Mouse (Mus musculus): ENCODE measurements around the gene Cybc1.

The Cybc1 gene

GRCm38 (mm10) chr11:121219776-121220175, 9.3 kb downstream of the Cybc1 start:
- CTCF ChIA-PET: no interaction called here

- CTCF ChIA-PET: no interaction called here
Observed at GRCm38 (mm10) chr11:121216831-121217230, 12.3 kb downstream of the Cybc1 start.

- CTCF ChIA-PET: no interaction called here
Observed at GRCm38 (mm10) chr11:121204161-121205006, 24.7 kb downstream of the Cybc1 start, which contains the start of the genes Hexdc and Ogfod3. Hexdc (plus strand) TSS chr11:121204433. Ogfod3 (minus strand) TSS chr11:121204711.

GRCm38 (mm10) chr11:121203859-121204160, 25.3 kb downstream of the Cybc1 start:
- CTCF ChIA-PET: no interaction called here

- CTCF ChIA-PET: interaction anchor here (0.7 kb wide), 1 partner anchor 77 kb away, joined by 7 read pairs; no protein-coding TSS in a partner anchor
Observed at GRCm38 (mm10) chr11:121201436-121202198, 27.5 kb downstream of the Cybc1 start.

- CTCF ChIA-PET: no interaction called here
Observed at GRCm38 (mm10) chr11:121200781-121201180, 28.3 kb downstream of the Cybc1 start.

GRCm38 (mm10) chr11:121199851-121200250, 29.3 kb downstream of the Cybc1 start:
- CTCF ChIA-PET: no interaction called here

GRCm38 (mm10) chr11:121198622-121199021, 30.5 kb downstream of the Cybc1 start:
- CTCF ChIA-PET: no interaction called here

GRCm38 (mm10) chr11:121193415-121193814, 35.7 kb downstream of the Cybc1 start:
- CTCF ChIA-PET: no interaction called here

GRCm38 (mm10) chr11:121192742-121193141, 36.4 kb downstream of the Cybc1 start:
- CTCF ChIA-PET: no interaction called here

GRCm38 (mm10) chr11:121189681-121190080, 39.4 kb downstream of the Cybc1 start:
- CTCF ChIA-PET: no interaction called here

- CTCF ChIA-PET: interaction anchor here (0.5 to 0.8 kb wide), 3 partner anchors 9 to 617 kb away, joined by 3 to 9 read pairs (median 3); no protein-coding TSS in a partner anchor
Observed at GRCm38 (mm10) chr11:121176285-121177270, 52.5 kb downstream of the Cybc1 start.

- CTCF ChIA-PET: no interaction called here
Observed at GRCm38 (mm10) chr11:121174234-121174633, 54.9 kb downstream of the Cybc1 start.

GRCm38 (mm10) chr11:121173203-121173602, 55.9 kb downstream of the Cybc1 start:
- CTCF ChIA-PET: no interaction called here
